Mouse (Mus musculus) ES-E14 (cell line): Measurements from ENCODE around the gene Grk5. TPM values are rescaled to one million over a fixed set of nuclear protein-coding genes. Genes with fewer than 3 reads are reported as not detected.

Source experiments
- DNase-seq: peaks from one replicate; pipeline ENCODE4 v3.0.0-alpha.2; 2013; ENCODE audit warnings: low read depth, low spot score
- H3K27ac ChIP-seq: 2 replicates; pipeline ENCODE4 v1.5.1; 2012; ENCODE audit warnings: low read depth, mild to moderate bottlenecking, low read length, moderate library complexity, mixed read lengths; ENCODE audit not compliant: poor library complexity, insufficient read depth, severe bottlenecking
- H3K36me3 ChIP-seq: 2 replicates; pipeline ENCODE4 v1.6.1; 2012; ENCODE audit warnings: mild to moderate bottlenecking, low read length, moderate library complexity, mixed read lengths; ENCODE audit not compliant: control insufficient read depth, poor library complexity, insufficient read depth, severe bottlenecking
- H3K4me1 ChIP-seq, 2 experiments: fragments of 150-350 bp in 1 of 2; sonication (generic) in 1 of 2; 2 replicates each; pipeline ENCODE4 v1.6.1; 2012; ENCODE audit warnings: low read length in 2 of 2, mild to moderate bottlenecking in 1 of 2, mixed read lengths in 1 of 2; ENCODE audit not compliant: control insufficient read depth in 2 of 2, insufficient read depth in 2 of 2, poor library complexity in 1 of 2
- H3K4me3 ChIP-seq, 2 experiments: fragments of 150-350 bp in 1 of 2; sonication (generic) in 1 of 2; 2 replicates each; pipeline ENCODE4 v1.5.1; 2012; ENCODE audit warnings: low read length in 2 of 2, low read depth in 1 of 2, mild to moderate bottlenecking in 1 of 2, mixed read lengths in 1 of 2; ENCODE audit not compliant: insufficient read depth in 1 of 2, poor library complexity in 1 of 2, severe bottlenecking in 1 of 2
- H3K9ac ChIP-seq: 2 replicates; pipeline ENCODE4 v1.6.1; 2012; ENCODE audit warnings: low read depth, mild to moderate bottlenecking, low read length, mixed read lengths; ENCODE audit not compliant: poor library complexity, insufficient read depth, severe bottlenecking
- H3K9me3 ChIP-seq: fragments of 150-350 bp; sonication (generic); 2 replicates; pipeline ENCODE4 v1.6.1; 2012; ENCODE audit warnings: low read depth, mild to moderate bottlenecking, low read length; ENCODE audit not compliant: control insufficient read depth, insufficient read depth
- CHD2 ChIP-seq: IDR thresholded peaks from 2 replicates; pipeline ENCODE4 v1.6.1; 2014; ENCODE audit warnings: mild to moderate bottlenecking, low read depth, low read length, inconsistent platforms
- HCFC1 ChIP-seq: IDR thresholded peaks from 2 replicates; pipeline ENCODE4 v1.6.1; 2012; ENCODE audit warnings: low read length, inconsistent platforms, borderline replicate concordance; ENCODE audit not compliant: insufficient read depth
- MAFK ChIP-seq: IDR thresholded peaks from 2 replicates; pipeline ENCODE4 v1.6.1; 2014; ENCODE audit warnings: mild to moderate bottlenecking, low read depth, low read length, inconsistent platforms; ENCODE audit not compliant: insufficient read depth
- ZC3H11A ChIP-seq: IDR thresholded peaks from 2 replicates; pipeline ENCODE4 v1.6.1; 2012; ENCODE audit warnings: low read depth, mild to moderate bottlenecking, inconsistent platforms, low read length, borderline replicate concordance
- ZNF384 ChIP-seq: IDR thresholded peaks from 2 replicates; pipeline ENCODE4 v1.6.1; 2012; ENCODE audit warnings: low read depth, low read length, inconsistent platforms
- in situ Hi-C, 2 experiments: fragments of 600-800 bp; cut with MboI; formaldehyde crosslinking; loops; one replicate each; pipeline ENCODE4 v1.15.1; 2025; ENCODE audit warnings: low sequenced_read_pairs in 2 of 2, inconsistent platforms in 1 of 2; ENCODE audit not compliant: unreplicated experiment in 2 of 2
- total RNA-seq: library from RNA; depleted of rRNA; stranded (reverse); fragments of 300-350 nt; gene quantifications from 2 replicates; pipeline ENCODE4 v1.2.3, GENCODE M21; 2012

Grk5 gene
- total RNA-seq, 1 experiment, result 2.5 TPM

DNA sequence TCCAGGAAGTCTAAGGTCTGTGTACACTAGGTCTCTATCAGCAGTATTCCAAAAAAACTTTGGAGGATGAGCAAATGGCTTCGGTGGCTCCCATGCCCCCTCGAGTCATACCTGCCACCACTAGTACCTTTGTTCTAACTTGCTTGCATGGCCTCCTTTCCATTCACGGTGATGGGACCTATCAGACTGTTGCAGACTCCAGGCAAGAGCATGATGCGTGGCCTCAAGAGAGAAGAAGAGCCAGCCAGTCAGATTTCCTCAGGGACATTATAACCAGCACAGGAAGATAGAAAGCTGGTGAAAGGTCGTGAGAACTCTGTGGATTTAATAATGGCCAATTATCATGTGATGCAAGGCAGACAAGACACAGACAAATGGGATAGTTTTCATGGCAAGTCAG is 91.8 kb downstream of the Grk5 start:
- H3K9me3 ChIP-seq, result no peaks in the 10 kb centered on the region
- TF ChIP-seq ZNF384 (no peak), CHD2 (no peak), ZC3H11A (no peak), MAFK (no peak), HCFC1 (no peak)
- in situ Hi-C loops, result no loop called here

DNA sequence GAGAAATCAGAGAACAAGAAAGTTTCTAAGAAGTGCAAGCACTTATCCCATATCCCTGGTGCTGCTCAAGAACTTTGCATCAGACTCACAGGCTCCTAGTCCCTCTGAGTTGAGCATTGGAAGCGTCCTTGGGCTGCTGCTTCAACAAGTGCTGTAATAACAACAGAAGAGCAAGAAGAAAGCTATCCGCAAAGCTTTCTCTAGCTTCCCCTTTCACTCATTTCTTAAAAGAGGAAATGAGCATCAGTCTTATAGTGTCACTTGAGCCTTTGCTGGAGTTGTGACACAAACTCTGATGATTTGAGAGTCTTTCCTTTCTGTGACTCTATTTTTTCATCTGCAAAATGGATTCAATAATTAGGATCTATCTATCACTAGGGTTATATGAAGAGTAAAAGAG is 92.3 kb downstream of the Grk5 start:
- in situ Hi-C loops, result no loop called here
- no peak overlapping the region for H3K9ac ChIP-seq

More for the DNA sequence above, 91.8 kb downstream of the Grk5 start:
- H3K4me1 ChIP-seq, result no peaks in the 10 kb centered on the region
- no peak overlapping the region for H3K4me3 ChIP-seq
- H3K27ac ChIP-seq, result no peak overlapping the region
- H3K36me3 ChIP-seq, result no peaks in the 10 kb centered on the region
- DNase-seq, result no peak
- H3K9ac ChIP-seq, result no peak overlapping the region

DNA sequence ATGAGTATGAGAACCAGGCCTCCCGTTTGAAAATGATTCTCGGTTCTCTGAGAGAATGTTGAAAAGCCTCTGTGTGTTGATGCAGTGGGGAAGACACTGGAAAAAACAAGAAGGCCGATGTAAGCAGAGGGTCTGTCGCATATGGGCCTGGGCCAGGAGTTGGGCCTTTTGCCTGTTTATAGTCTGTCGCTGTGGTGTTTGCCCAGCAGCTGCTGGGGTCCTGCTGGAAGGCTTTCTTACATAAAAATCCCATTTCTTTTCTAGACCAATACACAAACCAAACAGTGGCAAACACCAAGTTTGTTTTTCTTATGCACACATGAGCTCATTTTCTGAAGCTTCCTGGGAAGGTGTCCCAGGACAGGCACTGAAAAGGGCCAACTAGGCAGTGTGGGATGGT is 100.2 kb downstream of the Grk5 start:
- DNase-seq, result no peak
- no peak overlapping the region for H3K9ac ChIP-seq
- H3K36me3 ChIP-seq, result no peaks in the 10 kb centered on the region
- H3K4me3 ChIP-seq, result no peak overlapping the region
- in situ Hi-C loops, result no loop called here
- no peak overlapping the region for H3K27ac ChIP-seq
- no peaks in the 10 kb centered on the region for H3K9me3 ChIP-seq
- no peaks in the 10 kb centered on the region for H3K4me1 ChIP-seq
- no peak for TF ChIP-seq CHD2
- no peak for TF ChIP-seq MAFK
- no peak for TF ChIP-seq ZC3H11A
- no peak for TF ChIP-seq HCFC1
- TF ChIP-seq ZNF384, result no peak

More for the DNA sequence above, 92.3 kb downstream of the Grk5 start:
- Histone ChIP-seq H3K36me3 (no peaks in the 10 kb centered on the region), H3K4me1 (no peaks in the 10 kb centered on the region), H3K27ac (no peak overlapping the region), H3K4me3 (no peak overlapping the region), H3K9me3 (no peaks in the 10 kb centered on the region)
- no peak for DNase-seq
- TF ChIP-seq CHD2 (no peak), HCFC1 (no peak), MAFK (no peak), ZC3H11A (no peak), ZNF384 (no peak)

DNA sequence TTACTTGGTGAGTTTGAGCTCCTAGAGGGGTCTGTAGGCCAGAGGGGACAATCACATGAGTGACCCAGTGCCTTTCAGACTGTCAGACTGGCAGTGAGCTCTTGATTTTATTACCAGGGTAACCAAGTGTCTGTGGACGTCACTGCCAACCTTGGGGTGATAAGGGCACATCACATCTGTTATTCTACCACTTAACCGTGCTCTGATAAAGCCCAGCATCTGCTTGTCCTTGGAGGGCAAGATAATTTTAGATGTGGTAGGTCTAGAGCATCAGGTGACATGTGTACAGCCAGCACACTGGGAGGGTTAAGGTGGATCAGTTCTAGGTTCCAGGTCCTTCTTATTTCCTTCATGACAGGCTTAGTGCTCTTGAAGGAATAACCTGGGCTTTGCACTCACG is 104.7 kb downstream of the Grk5 start:
- Histone ChIP-seq H3K36me3 (no peaks in the 10 kb centered on the region), H3K9ac (no peak overlapping the region), H3K4me3 (no peak overlapping the region), H3K4me1 (no peaks in the 10 kb centered on the region), H3K9me3 (no peaks in the 10 kb centered on the region), H3K27ac (no peak overlapping the region)
- in situ Hi-C loops, result no loop called here
- TF ChIP-seq MAFK, result no peak
- no peak for TF ChIP-seq CHD2
- TF ChIP-seq ZNF384, result no peak
- DNase-seq, result no peak

- Histone ChIP-seq H3K27ac (no peak overlapping the region), H3K4me1 (no peaks in the 10 kb centered on the region), H3K9me3 (no peaks in the 10 kb centered on the region), H3K36me3 (no peaks in the 10 kb centered on the region), H3K9ac (no peak overlapping the region), H3K4me3 (no peak overlapping the region)
- TF ChIP-seq HCFC1, result no peak
- no peak for TF ChIP-seq MAFK
- TF ChIP-seq ZNF384, result no peak
- no peak for TF ChIP-seq CHD2
- TF ChIP-seq ZC3H11A, result no peak
- in situ Hi-C loops, result no loop called here
- DNase-seq, result no peak
Measured at GRCm38 (mm10) chr19:60994845-60995244, 105.3 kb downstream of the Grk5 start.
